Mouse (Mus musculus) megakaryocyte, embryonic 14.5 days (primary cell): ENCODE measurements at regions not wholly inside any gene's neighbourhood (a gene's known extent, or its start where the extent isn't known, plus 50 kb on each side); places are given as distances from the start of the nearest gene placed in this dataset.
A peak's percentile ranks its signal among the peaks of the same experiment; 100 is the strongest.
"Not testable (repeated sequence)": the region's sequence is repeated elsewhere in the genome, so short reads cannot be mapped to it uniquely, and the experiment has no call there.

ENCODE experiments used
- H3K27me3 ChIP-seq: replicated peaks from 2 replicates; pipeline ENCODE3; 2012; ENCODE audit warnings: inconsistent platforms
- H3K36me3 ChIP-seq: replicated peaks from 2 replicates; pipeline ENCODE3; 2012; ENCODE audit warnings: low read length, inconsistent platforms, mixed read lengths
- H3K4me1 ChIP-seq: 2 replicates; pipeline ENCODE4 v1.6.1; 2012; ENCODE audit warnings: inconsistent platforms
- H3K4me3 ChIP-seq: replicated peaks from 2 replicates; pipeline ENCODE3; 2012; ENCODE audit warnings: moderate library complexity, mild to moderate bottlenecking, inconsistent platforms
- H3K9me3 ChIP-seq: 2 replicates; pipeline ENCODE4 v1.6.1; 2012; ENCODE audit warnings: inconsistent platforms
- FLI1 ChIP-seq: IDR thresholded peaks from 2 replicates; pipeline ENCODE4 v1.6.1; 2012; ENCODE audit warnings: low read length, inconsistent platforms, mixed read lengths
- GATA1 ChIP-seq: IDR thresholded peaks from 3 replicates; pipeline ENCODE4 v1.6.1; 2012; ENCODE audit warnings: mixed read lengths, low read length, inconsistent platforms, borderline replicate concordance

DNA sequence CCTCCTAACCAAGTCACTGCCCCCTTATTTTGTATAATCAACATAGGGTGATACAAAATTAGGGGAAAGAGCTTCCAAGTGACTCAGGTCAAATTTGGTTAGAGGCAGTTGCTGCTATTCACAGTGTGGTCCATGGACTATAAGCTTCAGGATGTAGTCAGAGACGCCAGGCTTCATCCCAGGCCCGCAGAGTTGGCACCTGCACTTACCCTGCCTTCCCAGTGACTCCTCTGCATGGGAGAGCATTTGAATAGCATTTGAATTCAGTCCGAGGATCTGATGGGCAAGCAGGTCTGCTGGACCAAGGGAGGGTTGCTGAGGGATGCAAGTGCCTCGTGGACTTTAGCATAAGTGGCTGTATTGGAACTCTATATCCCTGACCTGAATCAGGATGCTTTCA, 181.8 kb downstream of the 1810013L24Rik start:
- Histone ChIP-seq H3K4me3 (no peak overlapping the region), H3K4me1 (peaks cover 4% of the 10 kb centered on the region; the same call in 1 of the 2 replicates), H3K36me3 (no peaks in the 10 kb centered on the region), H3K27me3 (no peaks in the 10 kb centered on the region), H3K9me3 (no peaks in the 10 kb centered on the region)
- TF ChIP-seq GATA1 (no peak), FLI1 (no peak)

DNA sequence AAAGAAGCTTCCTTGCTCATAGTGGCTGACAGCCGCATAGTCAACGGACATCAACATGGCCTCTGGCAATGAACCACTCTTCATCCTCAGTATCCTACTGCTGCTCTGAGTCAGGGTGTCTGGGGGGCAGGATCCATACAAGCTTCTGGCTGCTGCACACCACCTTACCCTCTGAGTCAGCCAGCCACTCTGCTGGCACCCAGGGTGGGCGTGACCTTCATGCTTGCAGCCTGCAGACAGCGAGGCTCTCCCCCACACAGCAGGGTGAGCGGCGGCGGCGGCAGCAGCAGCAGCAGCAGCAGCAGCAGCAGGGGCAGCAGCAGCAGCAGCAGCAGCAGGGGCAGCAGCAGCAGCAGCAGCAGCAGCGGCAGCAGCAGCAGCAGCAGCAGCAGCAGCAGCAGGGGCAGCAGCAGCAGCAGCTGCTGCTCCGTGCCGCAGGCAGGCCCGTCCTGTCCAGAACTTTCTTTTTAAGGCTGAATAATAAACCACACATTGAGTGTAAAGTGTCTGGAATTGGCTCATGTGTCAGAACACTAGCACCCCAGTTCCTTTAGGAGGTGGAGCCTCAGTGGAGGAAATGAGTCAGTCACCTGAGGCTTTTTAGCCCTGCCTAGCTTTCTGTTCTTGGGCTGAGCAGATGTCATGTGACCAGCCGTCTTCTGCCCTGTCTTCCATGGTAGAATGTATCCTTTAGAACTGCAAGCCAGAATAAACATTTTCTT, 186.3 kb downstream of the 1810013L24Rik start:
- no peak for TF ChIP-seq GATA1
- no peak for TF ChIP-seq FLI1

DNA sequence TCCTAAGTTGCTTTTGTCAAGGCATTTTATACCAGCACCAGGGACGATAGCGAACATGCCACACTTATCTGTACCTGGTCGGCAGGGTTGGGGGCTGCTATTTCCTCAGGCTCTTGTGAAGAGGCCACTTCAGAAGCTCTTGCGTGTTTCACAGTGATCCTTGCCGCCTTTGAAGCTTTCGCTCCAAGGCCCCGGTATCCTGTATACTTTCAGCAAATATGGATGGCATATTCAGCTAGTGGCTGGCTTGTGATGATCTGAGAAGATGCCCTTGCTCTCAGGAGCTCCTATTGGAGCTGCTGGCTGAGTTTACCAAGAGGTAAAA, 186.8 kb downstream of the 1810013L24Rik start:
- no peaks in the 10 kb centered on the region for H3K4me1 ChIP-seq

More for the DNA sequence above, 186.3 kb downstream of the 1810013L24Rik start:
- H3K4me1 ChIP-seq: no peaks in the 10 kb centered on the region
- no peaks in the 10 kb centered on the region for H3K27me3 ChIP-seq
- no peak overlapping the region for H3K4me3 ChIP-seq
- peaks cover 7% of the 10 kb centered on the region for H3K9me3 ChIP-seq
- H3K36me3 ChIP-seq: no peaks in the 10 kb centered on the region

DNA sequence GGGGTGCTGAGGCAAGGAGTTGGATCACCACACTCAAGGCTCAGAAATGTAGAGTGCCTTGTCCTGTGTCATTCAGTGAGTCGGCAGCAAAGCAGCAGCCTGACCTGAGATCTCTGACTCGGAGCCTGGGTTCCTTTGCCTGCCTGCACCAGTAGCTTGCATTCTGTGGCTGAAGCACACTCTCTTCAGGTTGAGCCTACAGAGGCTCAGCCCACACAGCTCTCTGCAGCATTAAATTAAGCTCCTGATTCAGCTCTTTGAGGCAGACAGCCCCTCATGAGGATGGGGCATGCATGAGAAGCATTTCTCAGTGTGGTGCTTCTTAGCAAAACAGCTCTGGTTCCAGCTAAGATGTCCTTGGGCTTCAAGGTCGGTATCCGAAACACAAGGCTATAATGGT, 200.8 kb downstream of the 1810013L24Rik start:
- Histone ChIP-seq H3K27me3 (no peaks in the 10 kb centered on the region), H3K4me1 (no peaks in the 10 kb centered on the region), H3K36me3 (no peaks in the 10 kb centered on the region), H3K9me3 (peaks cover 14% of the 10 kb centered on the region; the same call in 1 of the 2 replicates), H3K4me3 (no peak overlapping the region)
- TF ChIP-seq FLI1 (no peak), GATA1 (no peak)

More for the DNA sequence above, 186.8 kb downstream of the 1810013L24Rik start:
- H3K4me3 ChIP-seq: no peak overlapping the region
- no peaks in the 10 kb centered on the region for H3K27me3 ChIP-seq
- TF ChIP-seq GATA1 (no peak), FLI1 (no peak)
- H3K9me3 ChIP-seq: peaks cover 12% of the 10 kb centered on the region
- no peaks in the 10 kb centered on the region for H3K36me3 ChIP-seq

DNA sequence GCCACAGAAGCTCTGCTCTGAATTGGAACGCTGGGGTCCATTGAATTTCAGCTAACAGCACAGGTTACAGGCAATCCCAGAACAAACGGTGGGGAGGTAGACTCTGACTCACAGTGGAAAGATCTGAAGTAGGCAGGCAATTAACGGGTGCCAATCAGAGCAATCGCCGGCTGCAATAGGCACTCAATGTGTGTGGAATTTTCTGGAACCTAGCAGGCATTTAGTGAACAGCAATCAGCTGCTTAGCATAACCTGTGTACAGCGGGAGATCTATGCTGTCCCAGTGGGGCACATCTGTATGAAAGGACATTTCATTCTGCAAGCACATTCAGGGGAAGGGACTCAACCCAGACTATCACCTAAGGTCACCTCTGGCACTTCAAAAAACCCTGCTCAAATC, 213.4 kb downstream of the 1810013L24Rik start:
- H3K4me3 ChIP-seq: no peak overlapping the region
- H3K27me3 ChIP-seq: no peaks in the 10 kb centered on the region
- no peaks in the 10 kb centered on the region for H3K36me3 ChIP-seq
- H3K4me1 ChIP-seq: no peaks in the 10 kb centered on the region
- H3K9me3 ChIP-seq: no peaks in the 10 kb centered on the region
- TF ChIP-seq GATA1: no peak
- no peak for TF ChIP-seq FLI1

DNA sequence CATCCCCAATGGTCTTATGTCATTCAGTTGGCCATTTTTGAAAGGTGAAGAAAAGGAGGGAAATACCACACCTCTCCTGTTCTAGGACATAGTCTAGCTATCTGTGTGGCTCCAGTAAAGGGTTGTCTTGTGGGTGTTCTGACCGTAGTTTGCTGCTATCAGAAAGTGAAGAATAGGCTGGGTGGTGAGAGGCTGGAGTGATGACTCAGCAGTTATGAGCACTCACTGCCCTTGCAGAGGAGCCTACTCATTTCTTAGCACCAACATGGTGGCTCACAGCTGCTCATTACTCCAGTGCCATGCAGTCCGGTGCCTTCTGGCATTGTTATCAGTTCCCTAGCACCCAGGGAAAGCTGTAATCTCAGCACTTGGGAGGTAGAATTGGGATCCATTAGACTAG, 217.0 kb downstream of the 1810013L24Rik start:
- H3K9me3 ChIP-seq: peaks cover 5% of the 10 kb centered on the region; the same call in 1 of the 2 replicates
- peak overlapping the region; percentile 42 for H3K4me3 ChIP-seq
- no peaks in the 10 kb centered on the region for H3K4me1 ChIP-seq
- no peaks in the 10 kb centered on the region for H3K36me3 ChIP-seq
- TF ChIP-seq GATA1: no peak
- TF ChIP-seq FLI1: no peak
- H3K27me3 ChIP-seq: no peaks in the 10 kb centered on the region

DNA sequence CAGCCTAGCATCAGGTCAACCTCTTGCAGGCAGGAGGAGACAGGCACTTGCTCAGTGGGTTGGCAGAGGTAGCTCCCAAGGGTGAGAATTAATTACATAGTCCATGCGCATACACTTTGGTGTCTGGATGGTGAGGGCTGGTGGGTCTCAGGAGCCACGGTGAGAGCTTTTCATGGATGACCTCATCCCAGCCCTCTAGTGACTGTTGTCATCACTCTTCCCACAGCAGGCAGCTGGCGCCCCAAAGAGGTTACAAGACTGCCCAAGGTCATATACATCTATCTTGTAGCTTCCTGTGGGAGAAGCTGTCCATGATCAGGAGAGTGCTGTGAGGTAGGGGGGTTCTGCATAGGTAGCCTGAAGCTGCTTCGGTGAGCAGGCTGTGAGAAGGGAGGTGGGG, 224.5 kb downstream of the 1810013L24Rik start:
- Histone ChIP-seq H3K4me3 (no peak overlapping the region), H3K4me1 (no peaks in the 10 kb centered on the region), H3K9me3 (peaks cover 13% of the 10 kb centered on the region), H3K27me3 (no peaks in the 10 kb centered on the region), H3K36me3 (no peaks in the 10 kb centered on the region)
- no peak for TF ChIP-seq GATA1
- no peak for TF ChIP-seq FLI1

DNA sequence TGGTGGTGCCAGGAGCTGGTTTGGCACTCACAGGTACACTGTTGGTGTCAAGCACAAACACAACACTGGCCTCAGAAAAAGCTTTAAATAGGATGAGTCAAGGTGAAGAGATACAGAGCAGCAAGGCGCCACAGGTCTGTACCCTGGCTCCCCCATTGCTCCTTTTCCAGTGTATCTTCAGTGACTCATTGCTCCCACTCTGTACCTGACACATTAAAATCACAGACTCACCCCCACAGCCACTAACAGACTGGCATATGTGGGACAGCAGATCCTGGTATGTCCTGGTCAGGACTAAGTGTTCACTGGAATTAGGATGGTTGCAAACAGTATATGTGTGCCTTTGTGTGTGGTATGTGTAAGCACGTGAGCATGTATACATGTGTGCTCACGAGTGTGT, 226.5 kb downstream of the 1810013L24Rik start:
- H3K4me3 ChIP-seq: no peak overlapping the region
- H3K27me3 ChIP-seq: no peaks in the 10 kb centered on the region
- TF ChIP-seq GATA1 (no peak), FLI1 (no peak)
- H3K36me3 ChIP-seq: no peaks in the 10 kb centered on the region
- H3K9me3 ChIP-seq: peaks cover 20% of the 10 kb centered on the region
- H3K4me1 ChIP-seq: no peaks in the 10 kb centered on the region

DNA sequence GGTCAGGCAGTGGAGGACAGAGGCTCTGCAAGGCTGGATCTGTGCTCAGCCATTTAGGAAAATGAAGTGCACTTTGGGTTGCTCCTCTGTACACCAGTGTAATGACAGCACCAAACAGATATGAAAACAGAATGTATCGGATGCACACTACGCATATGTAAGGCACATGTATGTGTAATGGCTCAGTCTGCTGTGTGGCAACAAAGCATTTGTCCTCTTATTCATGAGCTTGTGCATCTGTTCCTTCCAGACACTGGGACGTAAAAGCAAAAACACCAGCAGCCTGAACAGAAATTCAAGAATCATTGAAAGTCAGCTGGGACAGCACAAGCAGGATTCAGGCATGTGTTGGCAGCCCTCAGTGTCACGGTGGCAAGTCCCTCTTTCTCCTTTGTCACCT, 241.6 kb downstream of the 1810013L24Rik start:
- Histone ChIP-seq H3K9me3 (peaks cover 15% of the 10 kb centered on the region), H3K4me3 (no peak overlapping the region), H3K4me1 (no peaks in the 10 kb centered on the region), H3K27me3 (no peaks in the 10 kb centered on the region), H3K36me3 (no peaks in the 10 kb centered on the region)
- TF ChIP-seq FLI1 (no peak), GATA1 (no peak)

DNA sequence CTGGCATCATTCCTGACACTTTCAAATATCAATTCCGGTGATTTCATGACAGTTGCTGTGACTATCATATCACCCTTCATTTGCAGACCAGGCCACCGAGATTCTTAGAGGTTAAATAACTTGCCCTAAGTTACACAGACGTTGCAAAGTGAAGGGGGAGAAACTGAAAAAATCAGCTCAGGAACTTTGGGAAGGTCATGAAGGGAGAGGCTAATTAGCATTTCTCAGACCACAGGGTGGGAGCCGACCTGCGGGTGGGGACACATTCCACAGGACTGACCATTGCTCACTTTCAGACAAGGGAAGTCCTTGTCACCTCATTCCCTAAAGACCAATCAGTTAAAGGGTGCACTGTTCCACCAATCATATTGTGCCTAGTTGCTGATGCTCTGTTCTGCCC, 242.1 kb downstream of the 1810013L24Rik start:
- not testable (repeated sequence) for H3K36me3 ChIP-seq, H3K4me3 ChIP-seq, H3K4me1 ChIP-seq, H3K27me3 ChIP-seq
- peaks cover 15% of the 10 kb centered on the region for H3K9me3 ChIP-seq

DNA sequence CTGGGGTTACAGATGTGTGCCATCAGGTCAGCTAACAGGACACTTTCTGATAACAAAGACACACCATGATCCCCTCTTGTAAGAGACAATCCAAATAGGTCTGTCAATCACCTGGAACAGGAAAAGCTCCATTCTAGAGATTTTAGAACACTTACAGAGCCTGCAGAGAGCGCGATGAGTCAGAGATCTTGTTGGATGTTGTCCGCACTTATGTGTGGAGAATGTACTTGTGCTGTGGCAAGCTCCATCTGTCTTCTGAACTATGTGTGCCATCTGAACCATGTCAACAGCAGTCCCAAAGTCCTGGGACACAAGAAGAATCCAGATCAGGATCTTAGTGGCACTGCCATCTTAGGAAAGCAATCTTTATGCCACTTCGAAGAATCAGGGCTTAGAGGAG, 244.4 kb downstream of the 1810013L24Rik start:
- Histone ChIP-seq H3K36me3 (no peaks in the 10 kb centered on the region), H3K4me1 (no peaks in the 10 kb centered on the region), H3K27me3 (no peaks in the 10 kb centered on the region), H3K4me3 (no peak overlapping the region), H3K9me3 (peaks cover 15% of the 10 kb centered on the region)
- TF ChIP-seq GATA1 (no peak), FLI1 (no peak)
